Mouse (Mus musculus): ENCODE measurements around the gene Plekhn1. TPM values are rescaled to one million over a fixed set of nuclear protein-coding genes. Genes with fewer than 3 reads are reported as not detected.

Gene Plekhn1
- polyA plus RNA-seq, 1 experiment from 2014 or later: 27.6 TPM

GRCm38 (mm10) chr4:156234021-156234501 lies 596 bp downstream of the Plekhn1 start:
- peaks cover 60% of the 10 kb centered on the region for H3K36me3 ChIP-seq (replicated peaks)
- peak overlapping the region; percentile 77 for H3K4me2 ChIP-seq
- no peaks in the 10 kb centered on the region for H3K27me3 ChIP-seq
- H3K9me3 ChIP-seq: no peaks in the 10 kb centered on the region
- peaks cover 18% of the 10 kb centered on the region for H3K4me1 ChIP-seq
- peak; percentile 22 for ATAC-seq (ENCODE audit: low FRiP score)
- peak overlapping the region; percentile 53 for H3K4me3 ChIP-seq (replicated peaks)
- H3K9ac ChIP-seq: peak overlapping the region; percentile 70
- peak overlapping the region; percentile 91 for H3K27ac ChIP-seq
- WGBS: 2% methylated on average over 17 of the region's 17 CpGs

GRCm38 (mm10) chr4:156228393-156229024 lies 6.1 kb downstream of the Plekhn1 start:
- H3K4me3 ChIP-seq (replicated peaks): no peak overlapping the region
- WGBS: 19% methylated on average over 12 of the region's 12 CpGs
- H3K36me3 ChIP-seq (replicated peaks): peaks cover 50% of the 10 kb centered on the region

GRCm38 (mm10) chr4:156227752-156228392 lies 6.8 kb downstream of the Plekhn1 start:
- Histone ChIP-seq H3K27ac (no peak overlapping the region), H3K9me3 (no peaks in the 10 kb centered on the region), H3K4me1 (peaks cover 9% of the 10 kb centered on the region; the same call in 1 of the 2 replicates), H3K4me3 (replicated peaks) (no peak overlapping the region), H3K4me2 (no peak overlapping the region), H3K36me3 (replicated peaks) (peaks cover 46% of the 10 kb centered on the region), H3K9ac (no peak overlapping the region), H3K27me3 (no peaks in the 10 kb centered on the region)
- 0 out of 2 replicates have a peak, but pooled peaks have one; percentile 6 for ATAC-seq (ENCODE audit: low FRiP score)
- 37% methylated on average over 18 of the region's 18 CpGs for WGBS

More at GRCm38 (mm10) chr4:156228393-156229024, 6.1 kb downstream of the Plekhn1 start:
- no peak overlapping the region for H3K27ac ChIP-seq
- 0 out of 2 replicates have a peak, but pooled peaks have one; percentile 21 for ATAC-seq (ENCODE audit: low FRiP score)
- H3K4me2 ChIP-seq: no peak overlapping the region
- peaks cover 14% of the 10 kb centered on the region for H3K4me1 ChIP-seq
- H3K9me3 ChIP-seq: no peaks in the 10 kb centered on the region
- H3K9ac ChIP-seq: no peak overlapping the region
- H3K27me3 ChIP-seq: no peaks in the 10 kb centered on the region

GRCm38 (mm10) chr4:156224276-156224675 lies 10.4 kb downstream of the Plekhn1 start:
- no peak overlapping the region for H3K4me2 ChIP-seq
- no peak for ATAC-seq (ENCODE audit: low FRiP score)
- WGBS: 91% methylated on average over 2 of the region's 2 CpGs

GRCm38 (mm10) chr4:156219936-156220335 lies 14.7 kb downstream of the Plekhn1 start:
- no peak overlapping the region for H3K4me3 ChIP-seq (replicated peaks)
- H3K9me3 ChIP-seq: no peaks in the 10 kb centered on the region
- no peak overlapping the region for H3K9ac ChIP-seq
- H3K27ac ChIP-seq: no peak overlapping the region
- no peaks in the 10 kb centered on the region for H3K4me1 ChIP-seq
- H3K36me3 ChIP-seq (replicated peaks): no peaks in the 10 kb centered on the region
- H3K4me2 ChIP-seq: no peak overlapping the region
- ATAC-seq (ENCODE audit: low FRiP score): no peak
- H3K27me3 ChIP-seq: no peaks in the 10 kb centered on the region
- 86% methylated on average over 11 of the region's 11 CpGs for WGBS

More at GRCm38 (mm10) chr4:156224276-156224675, 10.4 kb downstream of the Plekhn1 start:
- Histone ChIP-seq H3K27me3 (no peaks in the 10 kb centered on the region), H3K4me3 (replicated peaks) (no peak overlapping the region), H3K27ac (no peak overlapping the region), H3K4me1 (peaks cover 9% of the 10 kb centered on the region; the same call in 1 of the 2 replicates), H3K9me3 (no peaks in the 10 kb centered on the region), H3K36me3 (replicated peaks) (peaks cover 10% of the 10 kb centered on the region), H3K9ac (no peak overlapping the region)

- 82% methylated on average over 16 of the region's 16 CpGs for WGBS
- H3K4me1 ChIP-seq: no peaks in the 10 kb centered on the region
- ATAC-seq (ENCODE audit: low FRiP score): no peak
- no peaks in the 10 kb centered on the region for H3K9me3 ChIP-seq
- H3K36me3 ChIP-seq (replicated peaks): no peaks in the 10 kb centered on the region
- no peak overlapping the region for H3K4me3 ChIP-seq (replicated peaks)
- H3K27ac ChIP-seq: no peak overlapping the region
- no peak overlapping the region for H3K9ac ChIP-seq
- no peaks in the 10 kb centered on the region for H3K27me3 ChIP-seq
- no peak overlapping the region for H3K4me2 ChIP-seq
Measured at GRCm38 (mm10) chr4:156217838-156218237, 16.8 kb downstream of the Plekhn1 start.

- H3K9ac ChIP-seq: no peak overlapping the region
- no peak overlapping the region for H3K4me2 ChIP-seq
- H3K36me3 ChIP-seq (replicated peaks): no peaks in the 10 kb centered on the region
- ATAC-seq (ENCODE audit: low FRiP score): no peak
- no peaks in the 10 kb centered on the region for H3K27me3 ChIP-seq
- 81% methylated on average over 16 of the region's 16 CpGs for WGBS
- no peak overlapping the region for H3K27ac ChIP-seq
- no peak overlapping the region for H3K4me3 ChIP-seq (replicated peaks)
- H3K4me1 ChIP-seq: no peaks in the 10 kb centered on the region
- H3K9me3 ChIP-seq: no peaks in the 10 kb centered on the region
Measured at GRCm38 (mm10) chr4:156217022-156217669, 17.5 kb downstream of the Plekhn1 start.

GRCm38 (mm10) chr4:156216196-156216595 lies 18.5 kb downstream of the Plekhn1 start:
- Histone ChIP-seq H3K9ac (no peak overlapping the region), H3K4me3 (replicated peaks) (no peak overlapping the region), H3K27ac (no peak overlapping the region), H3K36me3 (replicated peaks) (no peaks in the 10 kb centered on the region), H3K27me3 (no peaks in the 10 kb centered on the region), H3K4me1 (no peaks in the 10 kb centered on the region), H3K4me2 (no peak overlapping the region), H3K9me3 (no peaks in the 10 kb centered on the region)
- 89% methylated on average over 2 of the region's 2 CpGs for WGBS
- ATAC-seq (ENCODE audit: low FRiP score): no peak

- WGBS: 83% methylated on average over 4 of the region's 4 CpGs
- no peak within 1 kb of the TSS for H3K9ac ChIP-seq
Measured at GRCm38 (mm10) chr4:156215649-156216048, 19.0 kb downstream of the Plekhn1 start, which contains the start of gene Perm1. TSS of gene Perm1 (plus strand) at chr4:156215868.

GRCm38 (mm10) chr4:156213134-156213533 lies 21.5 kb downstream of the Plekhn1 start:
- no peak overlapping the region for H3K9ac ChIP-seq
- ATAC-seq (ENCODE audit: low FRiP score): no peak
- no peaks in the 10 kb centered on the region for H3K27me3 ChIP-seq
- H3K36me3 ChIP-seq (replicated peaks): 0 out of 2 replicates have a peak, but pooled peaks cover 3% of the 10 kb centered on the region
- WGBS: 96% methylated on average over 13 of the region's 13 CpGs
- H3K27ac ChIP-seq: no peak overlapping the region
- no peaks in the 10 kb centered on the region for H3K9me3 ChIP-seq
- no peak overlapping the region for H3K4me3 ChIP-seq (replicated peaks)
- H3K4me2 ChIP-seq: no peak overlapping the region
- no peaks in the 10 kb centered on the region for H3K4me1 ChIP-seq

More at GRCm38 (mm10) chr4:156215649-156216048, 19.0 kb downstream of the Plekhn1 start, which contains the start of gene Perm1:
- Histone ChIP-seq H3K27me3 (no peaks in the 10 kb centered on the region), H3K4me2 (no peak within 1 kb of the TSS), H3K27ac (no peak within 1 kb of the TSS), H3K4me3 (replicated peaks) (no peak within 1 kb of the TSS), H3K9me3 (no peaks in the 10 kb centered on the region), H3K36me3 (replicated peaks) (no peaks in the 10 kb centered on the region), H3K4me1 (no peaks in the 10 kb centered on the region)
- ATAC-seq (ENCODE audit: low FRiP score): no peak

- Histone ChIP-seq H3K27me3 (no peaks in the 10 kb centered on the region), H3K4me2 (no peak overlapping the region), H3K27ac (no peak overlapping the region), H3K9me3 (no peaks in the 10 kb centered on the region), H3K9ac (no peak overlapping the region), H3K36me3 (replicated peaks) (0 out of 2 replicates have a peak, but pooled peaks cover 10% of the 10 kb centered on the region), H3K4me3 (replicated peaks) (no peak overlapping the region), H3K4me1 (peaks cover 9% of the 10 kb centered on the region)
- ATAC-seq (ENCODE audit: low FRiP score): no peak
- WGBS: 83% methylated on average over 13 of the region's 13 CpGs
Measured at GRCm38 (mm10) chr4:156209963-156210635, 24.6 kb downstream of the Plekhn1 start.

GRCm38 (mm10) chr4:156208872-156209271 lies 25.8 kb downstream of the Plekhn1 start:
- no peak overlapping the region for H3K4me3 ChIP-seq (replicated peaks)
- no peak overlapping the region for H3K4me2 ChIP-seq
- H3K9ac ChIP-seq: no peak overlapping the region
- no peak overlapping the region for H3K27ac ChIP-seq
- ATAC-seq (ENCODE audit: low FRiP score): no peak
- H3K4me1 ChIP-seq: peaks cover 21% of the 10 kb centered on the region
- peaks cover 7% of the 10 kb centered on the region; the same call in 1 of the 2 replicates for H3K27me3 ChIP-seq
- WGBS: 91% methylated on average over 4 of the region's 4 CpGs
- no peaks in the 10 kb centered on the region for H3K9me3 ChIP-seq
- 0 out of 2 replicates have a peak, but pooled peaks cover 10% of the 10 kb centered on the region for H3K36me3 ChIP-seq (replicated peaks)

Measured in forebrain, embryonic 12.5 days (tissue).